Mouse (Mus musculus) heart, adult 2 months (tissue): ENCODE data around the gene Xiap. TPM values are rescaled to one million over a fixed set of nuclear protein-coding genes. Genes with fewer than 3 reads are reported as not detected.

Experiments used
- DNase-seq, 2 experiments: peaks; one replicate each; pipeline ENCODE4 v3.0.0; 2021
- H3K27ac ChIP-seq: fragments of 200-600 bp; 2 replicates; pipeline ENCODE4 v1.8.1; 2022
- H3K27me3 ChIP-seq: fragments of 200-500 bp; 2 replicates; pipeline ENCODE4 v1.6.1; 2012; ENCODE audit warnings: mild to moderate bottlenecking, low read length, inconsistent platforms, mixed read lengths; ENCODE audit not compliant: control insufficient read depth, insufficient read depth
- H3K36me3 ChIP-seq: fragments of 200-500 bp; 2 replicates; pipeline ENCODE4 v1.6.1; 2012; ENCODE audit warnings: low read length, inconsistent platforms; ENCODE audit not compliant: control insufficient read depth, insufficient read depth
- H3K4me1 ChIP-seq: fragments of 200-500 bp; 2 replicates; pipeline ENCODE4 v1.6.1; 2011; ENCODE audit warnings: low read length; ENCODE audit not compliant: control insufficient read depth, insufficient read depth
- H3K4me3 ChIP-seq: fragments of 200-600 bp; 2 replicates; pipeline ENCODE4 v1.8.1; 2022
- H3K79me2 ChIP-seq: fragments of 200-500 bp; replicated peaks from 2 replicates; pipeline ENCODE4 v1.6.1; 2012; ENCODE audit warnings: mild to moderate bottlenecking, inconsistent platforms, low read length, moderate library complexity, mixed read lengths; ENCODE audit not compliant: control insufficient read depth, insufficient read depth
- H3K9ac ChIP-seq: fragments of 200-500 bp; 2 replicates; pipeline ENCODE4 v1.6.1; 2012; ENCODE audit warnings: low read depth, mild to moderate bottlenecking, control low read depth, inconsistent platforms, low read length, mixed read lengths
- CTCF ChIP-seq: fragments of 200-600 bp; IDR thresholded peaks from 2 replicates; pipeline ENCODE4 v1.8.1; 2022; ENCODE audit warnings: antibody characterized with exemption, mild to moderate bottlenecking, moderate library complexity
- EP300 ChIP-seq: fragments of 200-500 bp; IDR thresholded peaks from 2 replicates; pipeline ENCODE4 v1.6.1; 2011; ENCODE audit warnings: low read depth, low read length, control low read depth; ENCODE audit not compliant: insufficient read depth
- POLR2A ChIP-seq: fragments of 200-500 bp; IDR thresholded peaks from 2 replicates; pipeline ENCODE4 v1.6.1; 2011; ENCODE audit warnings: mild to moderate bottlenecking, low read depth, low read length, control low read depth; ENCODE audit not compliant: insufficient read depth
- WGBS: fragments of 180-500 bp; shearing (Covaris S2); methylation state at CpG from one replicate; pipeline ENCODE4 v1.1.7; 2018; 5-methylcytosine and 5-hydroxymethylcytosine counted together
- intact Hi-C: fragments of 180-260 bp; cut with DNase I; formaldehyde crosslinking; loops from one replicate; pipeline ENCODE4 v1.15.1; 2025
- polyA plus RNA-seq: library from polyadenylated mRNA; depleted of rRNA; stranded (reverse); fragments of >200 nt; gene quantifications from 2 replicates; pipeline ENCODE4 v1.2.3, GENCODE M21; 2012
- total RNA-seq, 2 experiments: library from RNA; stranded (reverse); gene quantifications; 2 replicates each; pipeline ENCODE4 v1.2.3; 2021

Xiap gene
- total and polyA plus RNA-seq, 3 experiments = 6.3 to 29.3 (median 25.8) TPM

DNA sequence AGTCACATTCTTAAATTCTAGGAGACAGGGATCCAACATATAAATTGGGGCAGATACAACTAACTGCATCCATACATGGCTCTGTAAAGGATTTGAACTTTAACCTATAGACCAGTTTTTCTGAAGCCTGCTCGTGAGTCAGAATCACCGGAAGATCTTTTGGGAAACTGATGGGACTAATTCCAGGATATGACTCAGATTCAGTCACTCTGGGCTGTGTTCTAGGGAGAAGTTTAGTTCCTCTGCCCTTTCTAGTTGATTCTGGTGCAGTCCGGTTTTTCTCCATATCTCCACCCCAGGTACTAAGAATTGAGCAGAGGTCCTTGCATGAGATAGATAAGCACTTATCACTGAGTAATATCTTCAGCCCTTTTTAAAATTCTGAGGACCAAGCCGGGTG is 1.6 kb upstream of the Xiap start:
- intact Hi-C loops = no loop called here
- WGBS = 59% methylated on average over 4 of the region's 4 CpGs
- TF ChIP-seq POLR2A (no peak), CTCF (no peak), EP300 (no peak)
- Histone ChIP-seq H3K27ac (peak overlapping the region; percentile 58), H3K79me2 (no peaks in the 10 kb centered on the region), H3K27me3 (no peaks in the 10 kb centered on the region), H3K4me1 (no peaks in the 10 kb centered on the region; the same call in none of the 2 replicates), H3K4me3 (no peak overlapping the region), H3K9ac (no peak overlapping the region), H3K36me3 (no peaks in the 10 kb centered on the region)
- no peak for DNase-seq

DNA sequence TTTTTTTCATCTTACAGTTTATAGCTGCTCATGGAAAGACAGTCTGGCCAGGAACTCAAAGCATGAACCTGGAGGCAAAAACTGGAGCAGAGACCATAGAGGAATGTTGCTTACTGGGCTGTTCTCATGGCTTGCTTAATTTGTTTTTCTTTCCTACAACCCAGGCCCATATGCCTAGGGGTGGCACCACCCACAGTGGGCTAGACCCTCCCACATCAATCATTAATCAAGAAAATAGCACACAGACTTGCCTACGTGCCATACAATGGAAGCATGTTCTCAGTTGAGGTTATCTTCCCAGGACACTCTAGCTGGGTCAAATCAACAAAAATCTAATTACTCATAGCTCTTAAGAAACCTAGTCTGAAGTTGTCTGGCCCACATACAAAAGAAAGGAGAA is 4.1 kb downstream of the Xiap start:
- Histone ChIP-seq H3K4me1 (no peaks in the 10 kb centered on the region; the same call in none of the 2 replicates), H3K36me3 (no peaks in the 10 kb centered on the region), H3K27me3 (no peaks in the 10 kb centered on the region), H3K4me3 (no peak overlapping the region), H3K27ac (no peak overlapping the region), H3K79me2 (no peaks in the 10 kb centered on the region), H3K9ac (no peak overlapping the region)
- no peak for TF ChIP-seq CTCF
- no peak for TF ChIP-seq EP300
- TF ChIP-seq POLR2A = no peak
- 52% methylated on average over 1 of the region's 1 CpGs for WGBS
- DNase-seq = no peak
- intact Hi-C loops = no loop called here

DNA sequence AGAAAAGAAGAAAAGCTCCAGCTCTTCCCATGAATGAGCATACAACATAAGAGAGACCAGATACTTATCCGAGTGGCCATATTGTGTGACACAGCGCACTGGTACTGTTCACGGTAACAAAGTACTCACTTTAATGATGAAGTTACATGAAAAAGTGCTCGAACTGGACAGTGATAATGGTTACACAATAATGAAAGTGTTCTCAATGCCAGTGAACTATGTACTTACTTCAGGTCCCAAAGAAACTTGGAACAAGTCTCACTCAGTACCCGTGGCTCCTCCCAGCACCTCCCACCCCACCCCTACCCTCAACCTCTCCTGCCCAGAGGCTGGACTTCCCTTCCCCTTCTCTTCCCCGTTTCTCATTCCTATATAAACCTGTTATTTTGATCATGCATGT is 5.6 kb downstream of the Xiap start:
- TF ChIP-seq EP300 = no peak
- TF ChIP-seq CTCF = no peak
- TF ChIP-seq POLR2A = no peak
- Histone ChIP-seq H3K79me2 (no peaks in the 10 kb centered on the region), H3K36me3 (no peaks in the 10 kb centered on the region), H3K27ac (no peak overlapping the region), H3K4me3 (no peak overlapping the region), H3K9ac (no peak overlapping the region), H3K4me1 (no peaks in the 10 kb centered on the region; the same call in none of the 2 replicates), H3K27me3 (no peaks in the 10 kb centered on the region)
- WGBS = 71% methylated on average over 6 of the region's 6 CpGs
- intact Hi-C loops = no loop called here
- no peak for DNase-seq

DNA sequence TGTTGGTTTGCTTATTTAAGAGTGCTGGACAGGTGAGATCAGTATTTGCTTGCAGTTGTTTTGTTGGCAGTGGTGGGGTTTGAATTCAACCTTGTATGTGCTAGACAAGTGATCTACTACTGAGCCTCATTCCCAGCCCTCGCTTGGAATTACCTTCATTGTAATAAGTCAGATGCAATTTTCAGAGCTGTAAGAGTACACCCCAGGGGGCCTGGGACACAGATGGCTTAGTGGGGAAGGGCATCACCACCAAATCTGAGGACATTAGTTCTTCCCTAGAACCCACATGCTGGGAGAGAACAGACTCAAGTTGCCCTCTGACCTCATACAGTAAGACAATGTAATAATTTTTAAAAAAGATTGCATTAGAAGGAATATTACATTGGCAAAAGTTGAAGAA is 7.3 kb downstream of the Xiap start:
- H3K9ac ChIP-seq = no peak overlapping the region
- no peak overlapping the region for H3K4me3 ChIP-seq
- no peaks in the 10 kb centered on the region for H3K27me3 ChIP-seq
- intact Hi-C loops = no loop called here
- no peak for DNase-seq
- H3K4me1 ChIP-seq = no peaks in the 10 kb centered on the region; the same call in 1 of the 2 replicates
- H3K36me3 ChIP-seq = peaks cover 2% of the 10 kb centered on the region; the same call in 1 of the 2 replicates
- TF ChIP-seq EP300 = no peak
- H3K27ac ChIP-seq = no peak overlapping the region; the same call in 1 of the 2 replicates
- H3K79me2 ChIP-seq = no peaks in the 10 kb centered on the region
- WGBS = 81% methylated on average over 1 of the region's 1 CpGs

DNA sequence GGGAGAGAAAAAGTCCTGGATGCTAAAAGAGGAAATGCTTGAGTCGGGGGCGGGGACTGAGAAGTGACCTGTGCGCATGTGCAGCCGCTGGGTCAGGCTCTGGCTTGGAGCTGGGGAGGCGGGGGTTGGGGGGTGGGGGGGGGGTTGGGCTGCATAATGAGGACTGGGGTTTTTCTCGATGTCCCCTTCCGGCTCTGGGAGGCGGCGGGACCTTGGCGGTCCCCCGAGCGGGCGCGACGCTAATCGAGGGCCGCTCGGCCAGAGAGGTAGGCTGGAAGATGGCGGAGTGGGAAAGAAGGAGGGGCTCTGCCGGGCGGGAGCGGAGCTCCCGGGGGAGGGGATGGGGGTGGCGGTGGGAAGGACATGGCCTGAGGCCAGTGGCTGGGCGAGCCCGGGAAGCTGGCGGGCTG is 8.3 kb downstream of the Xiap start:
- Histone ChIP-seq H3K4me1 (no peaks in the 10 kb centered on the region; the same call in 1 of the 2 replicates), H3K79me2 (no peaks in the 10 kb centered on the region), H3K36me3 (peaks cover 2% of the 10 kb centered on the region; the same call in 1 of the 2 replicates), H3K27me3 (no peaks in the 10 kb centered on the region), H3K9ac (peak overlapping the region; percentile 75), H3K27ac (peak overlapping the region; percentile 91), H3K4me3 (peak overlapping the region; percentile 51)
- peak; percentile 84 for DNase-seq
- TF ChIP-seq EP300 (no peak), POLR2A (peak; percentile 11), CTCF (no peak)
- 27% methylated on average over 27 of the region's 27 CpGs for WGBS
- intact Hi-C loops = loop anchor here (1.0 kb wide), 2 partner anchors 34 to 84 kb away; no protein-coding TSS in a partner anchor

DNA sequence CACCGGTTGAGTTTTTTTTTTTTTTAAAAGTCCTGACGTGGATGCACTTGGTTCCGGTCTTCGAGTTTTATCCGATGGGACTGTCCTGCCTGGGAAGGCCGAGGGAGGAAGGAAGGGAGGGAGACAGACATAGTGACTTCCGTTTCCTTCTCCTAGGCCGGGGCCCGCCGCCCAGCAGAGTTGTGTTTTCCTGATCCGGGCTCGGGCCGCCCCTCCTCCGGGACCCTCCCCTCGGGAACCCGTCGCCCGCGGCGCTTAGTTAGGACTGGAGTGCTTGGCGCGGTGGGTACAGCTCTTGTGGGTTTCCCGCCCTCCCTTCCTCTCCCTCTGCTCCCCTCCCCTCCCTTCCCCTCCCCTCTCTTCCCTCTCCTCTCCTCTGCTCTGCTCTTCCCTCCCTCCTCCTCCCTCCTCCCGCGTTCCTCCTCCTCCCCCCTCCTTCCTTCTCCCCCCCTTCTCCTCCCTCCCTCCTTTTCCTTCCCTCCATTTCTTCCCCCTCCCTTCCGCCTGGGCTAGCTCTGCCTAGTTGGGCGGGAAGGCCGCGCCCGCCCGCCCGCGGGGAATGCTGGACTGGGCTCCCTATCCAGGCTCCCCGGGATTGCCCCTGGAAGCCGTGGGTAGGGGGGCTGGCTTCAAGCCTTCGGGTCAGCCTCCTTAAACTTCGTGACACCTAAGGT is 8.9 kb downstream of the Xiap start:
- WGBS = 18% methylated on average over 26 of the region's 37 CpGs
- peak overlapping the region; percentile 82 for H3K9ac ChIP-seq
- peak overlapping the region; percentile 91 for H3K27ac ChIP-seq
- H3K4me3 ChIP-seq = peak overlapping the region; percentile 55
- no peaks in the 10 kb centered on the region for H3K79me2 ChIP-seq
- peak; percentile 74 to 89 for DNase-seq
- TF ChIP-seq EP300 = peak; percentile 74; the same call in 1 of the 2 replicates
- TF ChIP-seq POLR2A = peak; percentile 53
- TF ChIP-seq CTCF = no peak
- no peaks in the 10 kb centered on the region for H3K27me3 ChIP-seq
- no peaks in the 10 kb centered on the region; the same call in none of the 2 replicates for H3K4me1 ChIP-seq
- intact Hi-C loops = loop anchor here (1.0 kb wide), 2 partner anchors 35 to 83 kb away; no protein-coding TSS in a partner anchor
- peaks cover 2% of the 10 kb centered on the region; the same call in 1 of the 2 replicates for H3K36me3 ChIP-seq
